Mouse (Mus musculus) C2C12 (cell line): ENCODE data around the gene Relb. TPM values are rescaled to one million over a fixed set of nuclear protein-coding genes. Genes with fewer than 3 reads are reported as not detected.

Source experiments
- H3K27me3 ChIP-seq: one replicate; pipeline ENCODE4 v1.6.1; 2011; ENCODE audit not compliant: control insufficient read depth, insufficient read depth, insufficient read length
- H3K36me3 ChIP-seq: one replicate; pipeline ENCODE4 v1.6.1; 2011; ENCODE audit not compliant: control insufficient read depth, insufficient read depth
- H3K4me3 ChIP-seq: one replicate; pipeline ENCODE4 v1.5.1; 2011; ENCODE audit warnings: mild to moderate bottlenecking, control low read depth; ENCODE audit not compliant: poor library complexity, insufficient read depth, severe bottlenecking
- H3K79me2 ChIP-seq: one replicate; pipeline ENCODE4 v1.6.1; 2011; ENCODE audit not compliant: control insufficient read depth, insufficient read depth
- H3K79me3 ChIP-seq: one replicate; pipeline ENCODE4 v1.6.1; 2011; ENCODE audit warnings: low read depth, control low read depth
- H3ac ChIP-seq: one replicate; pipeline ENCODE3; 2011; ENCODE audit warnings: low read depth; ENCODE audit not compliant: control insufficient read depth, insufficient read length
- CEBPB ChIP-seq: IDR thresholded peaks from one replicate; pipeline ENCODE4 v1.6.1; 2011; ENCODE audit warnings: low read depth, mild to moderate bottlenecking, control low read depth, moderate library complexity
- CTCF ChIP-seq: IDR thresholded peaks from one replicate; pipeline ENCODE4 v1.5.1; 2011; ENCODE audit not compliant: control insufficient read depth, insufficient read depth, insufficient read length
- FOSL1 ChIP-seq: IDR thresholded peaks from one replicate; pipeline ENCODE4 v1.8.0; 2011; ENCODE audit warnings: mild to moderate bottlenecking, low read length; ENCODE audit not compliant: poor library complexity, insufficient read depth, severe bottlenecking
- MAX ChIP-seq: IDR thresholded peaks from one replicate; pipeline ENCODE4 v1.6.1; 2011; ENCODE audit warnings: mild to moderate bottlenecking, control low read depth
- MYOD1 ChIP-seq: IDR thresholded peaks from one replicate; pipeline ENCODE4 v1.6.1; 2011; ENCODE audit warnings: low read depth; ENCODE audit not compliant: control insufficient read depth, insufficient read length
- MYOG ChIP-seq: IDR thresholded peaks from one replicate; pipeline ENCODE4 v1.6.1; 2011; ENCODE audit not compliant: control insufficient read depth, insufficient read length; ENCODE audit errors: extremely low read depth
- USF1 ChIP-seq: IDR thresholded peaks from one replicate; pipeline ENCODE4 v1.6.1; 2011; ENCODE audit warnings: low read depth, mild to moderate bottlenecking, control low read depth, moderate library complexity
- polyA plus RNA-seq: library from polyadenylated mRNA; unstranded; fragments of >200 nt; fragmentation: generic; extraction: Trizol; gene quantifications from one replicate; pipeline ENCODE4 v1.2.1, GENCODE M21; 2012; ENCODE audit warnings: missing spikeins

Gene Relb
- polyA plus RNA-seq, 1 experiment: 11.1 TPM

GRCm38 (mm10) chr7:19586269-19586668 lies 43.0 kb downstream of the Relb start:
- TF ChIP-seq CEBPB (no peak), USF1 (no peak), MYOD1 (no peak), FOSL1 (no peak), MAX (no peak), MYOG (no peak), CTCF (no peak)
- H3K4me3 ChIP-seq: no peak overlapping the region
- no peak overlapping the region for H3ac ChIP-seq
- peaks cover 25% of the 10 kb centered on the region for H3K36me3 ChIP-seq
- H3K79me2 ChIP-seq: no peaks in the 10 kb centered on the region
- H3K79me3 ChIP-seq: no peaks in the 10 kb centered on the region
- H3K27me3 ChIP-seq: no peaks in the 10 kb centered on the region

GRCm38 (mm10) chr7:19580634-19581033 lies 48.6 kb downstream of the Relb start:
- TF ChIP-seq MYOD1 (no peak), MYOG (no peak), USF1 (no peak), FOSL1 (no peak), MAX (no peak), CEBPB (no peak), CTCF (no peak)
- H3ac ChIP-seq: no peak overlapping the region
- peaks cover 5% of the 10 kb centered on the region for H3K36me3 ChIP-seq
- H3K27me3 ChIP-seq: no peaks in the 10 kb centered on the region
- no peaks in the 10 kb centered on the region for H3K79me2 ChIP-seq
- no peak overlapping the region for H3K4me3 ChIP-seq
- H3K79me3 ChIP-seq: no peaks in the 10 kb centered on the region

GRCm38 (mm10) chr7:19579751-19580150 lies 49.5 kb downstream of the Relb start:
- Histone ChIP-seq H3K27me3 (no peaks in the 10 kb centered on the region), H3K36me3 (peaks cover 5% of the 10 kb centered on the region)

GRCm38 (mm10) chr7:19578436-19578835 lies 50.8 kb downstream of the Relb start:
- Histone ChIP-seq H3K79me3 (no peaks in the 10 kb centered on the region), H3K4me3 (peak overlapping the region; percentile 29), H3K36me3 (no peaks in the 10 kb centered on the region), H3K27me3 (no peaks in the 10 kb centered on the region), H3ac (no peak overlapping the region), H3K79me2 (no peaks in the 10 kb centered on the region)
- TF ChIP-seq FOSL1: no peak
- no peak for TF ChIP-seq MYOD1
- TF ChIP-seq MAX: no peak

More at GRCm38 (mm10) chr7:19579751-19580150, 49.5 kb downstream of the Relb start:
- no peak for TF ChIP-seq CEBPB
- no peak for TF ChIP-seq MYOG
- TF ChIP-seq MAX: no peak
- TF ChIP-seq USF1: no peak
- no peak for TF ChIP-seq CTCF
- TF ChIP-seq MYOD1: no peak
- no peak for TF ChIP-seq FOSL1
- no peak overlapping the region for H3ac ChIP-seq
- H3K79me2 ChIP-seq: no peaks in the 10 kb centered on the region
- H3K79me3 ChIP-seq: no peaks in the 10 kb centered on the region
- H3K4me3 ChIP-seq: no peak overlapping the region

- TF ChIP-seq MYOG (no peak), MYOD1 (no peak), USF1 (no peak), CTCF (no peak), FOSL1 (no peak), CEBPB (no peak), MAX (no peak)
- Histone ChIP-seq H3K79me3 (no peaks in the 10 kb centered on the region), H3K27me3 (no peaks in the 10 kb centered on the region), H3K4me3 (peak overlapping the region; percentile 29), H3K36me3 (no peaks in the 10 kb centered on the region), H3ac (no peak overlapping the region), H3K79me2 (peaks cover under 1% of the 10 kb centered on the region)
Measured at GRCm38 (mm10) chr7:19577877-19578414, 51.3 kb downstream of the Relb start.
